Mouse (Mus musculus) left cerebral cortex, adult 11 months (tissue): ENCODE results near the gene Brpf1.

Experiments used
- DNase-seq: peaks from one replicate; pipeline ENCODE4 v3.0.0; 2022; ENCODE audit warnings: low spot score

Gene Brpf1

DNA sequence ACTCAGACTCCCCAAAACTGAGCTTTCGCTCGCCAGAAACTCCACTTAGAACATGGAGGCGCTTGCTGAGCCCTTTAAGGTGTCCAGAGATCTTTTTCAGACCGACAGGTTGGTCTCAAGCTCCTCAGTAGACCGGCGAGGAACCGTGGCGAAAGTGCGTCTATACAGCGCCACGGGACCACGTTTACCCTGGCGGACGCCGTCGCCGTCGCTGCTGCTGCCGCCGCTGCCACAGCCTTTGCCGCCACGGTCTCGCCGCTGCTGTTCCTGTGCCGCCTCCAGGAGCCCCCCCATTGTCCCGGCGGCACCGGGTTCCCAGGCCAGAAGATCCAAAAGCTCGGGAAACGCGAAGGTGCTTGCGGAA, at the start of gene Brpf1:
TSS of gene Brpf1 (plus strand) at position 152 of the 364 bp plus-strand sequence.
- no peak for DNase-seq

DNA sequence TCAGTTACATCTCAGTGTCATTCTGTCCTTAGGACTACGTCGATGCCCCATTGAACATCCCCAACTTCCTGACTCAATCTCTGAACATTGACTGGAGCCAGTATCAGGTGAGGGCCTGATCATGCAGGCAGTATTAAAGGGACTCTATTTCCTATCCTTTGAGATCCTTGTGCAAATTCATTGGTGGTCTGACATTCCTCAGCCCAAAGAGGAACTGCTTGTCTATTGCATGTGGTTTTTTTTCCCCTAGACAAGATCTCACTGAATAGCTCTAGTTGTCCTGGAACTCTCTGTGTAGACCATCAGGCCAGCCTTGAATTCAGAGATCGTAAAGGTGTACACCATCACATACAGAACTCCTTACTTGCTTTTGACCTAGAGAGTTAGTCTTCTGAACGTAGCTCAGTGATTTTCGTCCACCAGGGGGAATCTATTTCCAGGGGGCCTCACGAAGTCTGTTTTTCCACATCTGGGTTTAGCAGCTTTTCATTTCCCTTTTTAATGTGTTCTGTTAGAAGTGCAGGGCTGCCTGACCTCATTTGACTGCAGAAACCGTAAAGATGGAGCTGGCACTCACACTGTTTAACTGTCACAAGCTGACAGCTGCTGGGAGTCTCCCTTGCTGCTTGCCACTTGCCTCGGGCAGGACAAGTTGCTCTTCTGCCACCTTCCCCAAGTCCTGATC, 45.6 kb upstream of the Brpf1 start:
- DNase-seq = no peak

DNA sequence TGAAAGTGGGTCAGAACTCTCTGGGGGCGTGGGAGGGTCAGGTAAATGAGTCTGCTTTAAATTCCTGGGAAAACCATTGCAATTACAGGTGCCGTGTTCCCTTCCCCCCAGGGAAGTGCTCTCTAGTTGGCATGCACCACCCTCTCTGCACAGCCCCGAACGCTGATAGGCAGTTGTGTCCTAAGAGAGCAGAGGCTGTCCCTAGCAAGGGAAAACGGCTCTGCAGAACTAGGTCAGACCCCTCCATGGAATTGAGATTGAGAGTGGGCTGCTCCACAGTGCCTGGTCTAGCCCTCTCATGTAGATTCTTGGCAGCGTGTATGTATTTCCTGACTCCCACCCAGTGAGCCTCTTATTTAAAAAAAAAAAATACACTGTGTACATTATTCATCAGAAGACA, 43.4 kb upstream of the Brpf1 start:
- no peak for DNase-seq

DNA sequence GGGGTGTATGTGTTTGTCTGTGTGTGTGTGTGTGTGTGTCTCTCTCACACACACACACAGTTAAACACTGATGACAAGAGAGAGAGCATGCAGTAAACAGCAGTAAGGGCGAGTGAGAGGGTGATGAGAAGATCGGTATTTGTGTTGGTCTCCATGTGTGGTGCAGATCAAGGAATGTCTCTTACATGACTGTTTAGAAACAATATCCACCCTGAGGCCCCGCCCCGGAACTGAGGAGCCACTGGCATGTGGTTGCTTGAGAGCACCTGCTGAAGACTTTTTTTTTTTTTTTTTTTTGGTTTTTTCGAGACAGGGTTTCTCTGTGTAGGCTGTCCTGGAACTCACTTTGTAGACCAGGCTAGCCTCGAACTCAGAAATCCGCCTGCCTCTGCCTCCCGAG, 42.5 kb upstream of the Brpf1 start:
- no peak for DNase-seq

DNA sequence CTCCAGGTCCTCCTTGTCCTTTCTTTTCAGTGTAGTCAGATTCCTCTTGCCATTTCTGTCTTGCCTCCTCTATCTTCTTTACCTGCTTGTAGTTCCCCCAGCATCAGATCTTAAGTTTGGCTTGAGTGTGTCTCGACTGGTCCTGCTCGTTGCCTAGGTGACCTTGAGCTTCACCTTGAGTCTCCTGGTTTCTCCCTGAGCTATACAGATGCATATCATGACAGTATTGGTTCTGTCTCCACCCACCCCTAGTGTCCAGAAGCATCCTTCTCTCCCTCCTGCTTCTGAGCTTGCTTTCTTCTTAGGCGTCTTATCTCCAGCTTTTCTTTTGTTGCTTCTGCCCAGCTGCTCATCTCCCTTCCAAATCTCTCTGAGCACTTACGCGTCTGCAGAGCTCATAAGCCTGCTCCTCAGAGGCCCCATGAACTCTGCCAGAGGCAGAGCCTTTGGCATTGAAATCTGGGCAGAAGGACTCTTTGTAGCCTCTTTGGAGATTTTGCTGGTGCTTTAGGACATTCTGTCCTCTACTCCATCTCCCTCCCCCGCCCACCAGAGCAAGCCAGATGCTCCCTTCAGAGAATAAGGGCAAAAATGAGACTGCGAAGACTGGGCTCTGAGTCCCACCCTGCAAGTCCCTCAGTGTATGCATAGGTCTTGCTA, 39.8 kb upstream of the Brpf1 start:
- no peak for DNase-seq

DNA sequence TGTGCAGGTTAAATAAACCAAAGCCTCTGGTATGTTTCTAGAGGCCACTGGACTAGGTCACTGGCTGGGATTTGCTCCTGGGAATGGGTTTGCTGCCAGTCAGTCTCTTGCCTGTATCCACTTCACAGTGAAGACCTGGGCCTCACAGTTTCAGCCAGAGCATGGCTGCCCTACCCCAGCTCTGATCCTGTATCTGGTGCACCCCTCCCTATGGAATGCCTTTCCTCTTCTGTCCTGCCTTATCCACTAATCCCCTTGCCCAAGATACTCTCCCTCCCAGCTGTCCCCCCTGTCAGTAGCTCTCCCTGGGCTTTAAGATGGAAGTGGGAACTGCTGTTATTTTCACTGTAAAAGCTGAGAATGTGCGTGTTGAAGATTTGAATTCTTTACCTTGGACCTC, 38.9 kb upstream of the Brpf1 start:
- DNase-seq = no peak

DNA sequence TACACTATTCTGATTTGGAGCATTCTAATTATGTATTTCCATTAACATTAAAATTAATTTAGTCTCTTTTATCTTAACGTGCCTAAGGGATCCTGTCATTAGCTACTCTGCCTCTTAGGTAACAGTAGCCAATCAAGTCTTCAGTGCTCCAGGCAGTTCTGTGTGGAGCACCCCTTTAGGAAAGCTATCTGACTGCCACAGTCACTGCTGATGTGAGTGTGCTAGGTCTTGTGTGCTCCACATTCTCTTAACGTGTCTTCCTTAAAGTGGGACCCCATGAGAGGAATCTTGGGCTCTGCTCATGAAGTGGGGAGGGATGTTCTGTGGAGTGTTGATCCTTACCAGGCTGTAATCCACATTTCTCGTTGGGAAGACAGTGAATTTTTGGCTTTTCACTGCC, 34.6 kb upstream of the Brpf1 start:
- no peak for DNase-seq

DNA sequence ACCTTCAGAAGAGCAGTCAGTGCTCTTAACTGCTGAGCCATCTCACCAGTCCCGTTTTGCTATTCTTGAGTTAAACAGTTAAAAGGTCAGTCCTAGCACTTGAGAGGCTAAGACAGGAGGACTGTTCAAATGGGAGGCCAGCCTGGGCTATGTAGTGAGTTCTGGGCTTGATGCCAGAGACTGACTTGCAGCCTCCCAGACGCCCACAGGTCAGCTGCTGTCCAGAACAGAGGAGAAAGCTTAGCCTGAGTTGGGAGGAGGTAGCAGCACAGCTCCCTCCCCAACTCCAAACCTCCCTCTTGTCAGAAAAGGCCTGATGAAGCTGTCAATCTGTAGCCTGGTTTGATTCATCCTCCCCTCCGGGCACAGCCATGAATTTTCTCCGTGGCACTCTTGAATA, 30.1 kb upstream of the Brpf1 start:
- no peak for DNase-seq

DNA sequence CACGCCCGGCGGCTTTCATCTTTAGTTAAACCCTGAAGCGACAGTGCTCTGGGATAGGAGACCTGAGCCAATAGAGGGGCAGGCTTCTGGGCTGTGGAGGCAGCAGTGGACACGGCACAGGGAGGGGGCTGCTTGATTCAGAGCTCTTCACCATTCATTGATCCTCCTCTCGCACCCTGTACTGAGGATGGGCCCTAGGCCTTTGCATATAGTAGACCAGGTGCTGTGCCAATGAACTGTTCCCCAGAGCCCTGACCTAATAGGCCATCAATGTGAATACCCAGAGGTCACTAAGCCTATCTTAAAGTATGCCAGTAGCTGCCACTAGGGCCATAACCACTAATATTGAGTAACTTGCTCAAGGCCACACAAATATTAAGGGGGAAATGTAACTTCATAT, 25.3 kb upstream of the Brpf1 start:
- DNase-seq = no peak

DNA sequence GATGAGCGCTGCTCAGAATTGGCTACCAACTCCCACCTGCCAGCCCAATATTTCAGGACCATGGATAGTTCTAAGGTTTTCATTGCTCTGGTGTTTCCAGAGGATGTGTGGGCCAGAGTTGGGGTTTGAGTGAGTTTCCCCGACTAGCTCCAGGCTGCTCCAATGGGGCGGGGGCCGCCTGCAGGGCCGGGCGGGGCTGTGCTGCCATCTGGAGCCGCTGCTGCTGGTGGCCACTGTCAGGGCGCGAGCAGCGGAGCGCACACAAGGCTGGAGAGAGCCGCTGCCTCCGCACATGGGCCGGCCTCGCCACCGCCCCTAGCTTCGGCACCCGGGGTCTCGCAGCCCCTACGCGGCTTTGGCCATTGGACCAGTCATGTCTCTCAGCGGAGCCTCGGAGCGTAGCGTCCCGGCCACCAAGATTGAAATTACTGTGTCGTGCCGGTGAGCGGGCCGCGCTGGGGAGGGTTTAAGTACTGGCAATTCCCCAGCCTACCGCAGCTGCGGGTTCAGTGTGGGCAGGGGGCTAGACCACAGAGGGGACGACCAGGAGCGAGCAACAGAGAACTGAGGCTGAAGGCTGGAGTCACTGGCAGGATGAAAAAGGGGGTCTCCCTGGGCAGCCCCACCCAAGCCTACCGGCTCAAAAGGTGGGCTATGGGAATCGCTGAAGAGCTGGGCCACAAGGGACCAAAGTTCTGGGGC, 24.7 kb upstream of the Brpf1 start, which contains the start of gene Cpne9:
TSS of gene Cpne9 (plus strand) at position 207 of the 702 bp plus-strand sequence.
- no peak for DNase-seq

DNA sequence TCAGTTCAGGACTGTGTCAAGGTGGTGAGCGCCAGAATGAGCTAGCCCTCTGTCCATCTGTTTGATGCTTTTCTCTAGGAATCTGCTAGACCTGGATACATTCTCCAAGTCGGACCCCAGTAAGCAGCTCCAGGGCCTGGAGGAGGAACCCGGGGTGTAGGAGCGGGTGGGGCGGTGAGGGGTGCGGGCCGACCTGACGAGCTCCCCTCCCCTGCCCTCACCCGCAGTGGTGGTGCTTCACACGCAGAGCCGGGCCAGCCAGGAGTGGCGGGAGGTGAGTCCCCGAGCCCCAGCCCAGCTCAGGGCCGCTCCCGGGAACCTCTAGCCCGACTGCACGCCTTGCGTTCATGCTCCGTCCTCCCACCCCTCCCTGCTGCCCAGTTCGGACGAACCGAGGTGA, 24.0 kb upstream of the Brpf1 start:
- DNase-seq = no peak

DNA sequence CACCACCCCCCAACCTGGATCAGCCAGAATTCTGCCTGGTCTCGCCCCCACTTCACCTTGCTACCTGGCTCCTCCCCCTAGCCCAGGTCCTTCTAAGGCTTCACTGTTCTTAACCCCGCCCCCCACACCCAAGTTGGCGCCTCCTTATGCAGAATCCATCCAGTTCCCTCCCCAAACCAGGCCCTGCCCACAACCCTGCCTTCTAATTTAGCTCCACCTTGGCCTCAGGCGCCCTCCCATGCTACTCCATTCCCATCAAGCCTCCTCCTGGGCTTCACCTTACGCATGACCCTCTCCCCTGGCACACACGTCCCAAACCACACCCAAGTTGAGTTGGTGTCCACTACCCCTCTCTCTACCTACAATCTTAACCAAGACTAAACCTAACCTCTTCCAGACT, 23.4 kb upstream of the Brpf1 start:
- DNase-seq = no peak

DNA sequence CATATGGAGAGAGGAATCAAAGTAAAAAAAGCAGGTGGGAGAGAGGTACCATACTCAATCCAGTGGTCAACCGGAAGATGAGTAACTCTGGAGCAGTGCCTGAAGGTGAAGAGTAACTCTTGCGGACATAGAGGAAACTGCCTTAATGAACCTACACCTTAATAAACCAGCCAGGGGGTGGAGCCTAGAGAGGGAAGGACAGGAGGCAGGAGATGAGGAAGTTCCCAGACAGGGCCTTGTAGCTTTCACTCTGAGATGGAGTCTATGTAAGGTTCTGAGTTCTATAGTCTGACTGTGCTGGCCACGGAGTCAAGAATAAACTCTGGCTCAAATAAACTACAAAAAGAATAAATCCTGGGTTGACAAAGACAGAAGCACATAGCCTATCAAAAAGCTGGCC, 22.0 kb upstream of the Brpf1 start:
- no peak for DNase-seq

DNA sequence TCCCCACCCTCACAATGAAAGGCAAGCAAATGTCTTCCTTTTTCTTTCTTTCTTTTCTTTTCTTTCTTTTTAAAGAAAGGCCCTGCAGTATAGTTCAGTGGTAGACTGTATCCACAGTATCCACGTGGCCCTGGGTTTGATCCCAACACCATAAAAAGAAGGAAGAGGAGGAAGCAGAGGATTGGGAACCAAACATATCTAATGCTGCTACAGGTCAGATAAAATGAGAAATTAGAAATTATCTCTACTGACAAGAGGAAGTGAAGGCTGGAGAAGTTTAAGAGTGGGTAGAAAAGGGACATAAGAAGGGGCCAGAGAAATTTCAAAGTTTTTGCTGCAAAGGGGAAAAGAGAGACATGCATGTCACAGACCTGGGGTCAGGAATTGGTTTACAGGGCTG, 20.6 kb upstream of the Brpf1 start:
- DNase-seq = no peak

DNA sequence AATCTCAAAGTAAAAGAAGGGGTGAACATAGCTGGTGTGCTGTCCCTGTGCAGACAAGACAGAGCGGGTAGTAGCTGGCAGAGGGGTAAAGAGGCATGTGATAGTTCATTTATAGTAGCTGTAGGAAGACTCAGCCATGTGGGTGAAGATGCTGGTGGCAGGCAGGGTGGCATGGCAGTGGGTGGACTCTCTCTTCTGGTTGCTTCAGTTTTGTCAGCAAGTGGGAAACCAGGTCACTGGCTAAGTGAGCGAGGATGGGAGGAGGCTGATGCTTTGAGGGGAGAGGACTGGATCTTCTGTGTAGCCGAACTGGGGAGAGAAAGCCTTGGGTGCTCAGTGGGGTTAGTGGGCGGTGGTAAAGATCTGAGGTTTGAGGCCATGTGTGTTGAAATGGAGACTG, 19.7 kb upstream of the Brpf1 start:
- peak; percentile 58 for DNase-seq

DNA sequence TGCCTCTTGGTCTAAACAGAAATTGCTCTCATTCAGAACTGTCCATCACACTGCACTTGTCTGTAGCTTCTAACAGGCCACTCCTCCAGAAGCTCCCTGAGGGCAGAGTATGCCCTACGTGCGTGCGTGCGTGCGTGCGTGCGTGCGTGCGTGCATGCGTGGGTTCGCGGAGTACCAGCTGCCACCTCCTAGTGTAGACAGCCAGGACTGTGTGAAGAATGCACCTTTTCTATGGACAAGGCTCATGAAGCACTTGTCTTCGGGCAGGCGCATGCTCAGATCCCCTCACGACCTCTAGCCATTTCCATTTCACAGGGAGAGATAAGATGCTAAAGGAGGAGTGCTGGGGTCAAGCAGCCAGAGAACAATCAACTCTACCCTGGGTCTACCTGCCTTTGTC, 17.6 kb upstream of the Brpf1 start:
- DNase-seq = no peak

DNA sequence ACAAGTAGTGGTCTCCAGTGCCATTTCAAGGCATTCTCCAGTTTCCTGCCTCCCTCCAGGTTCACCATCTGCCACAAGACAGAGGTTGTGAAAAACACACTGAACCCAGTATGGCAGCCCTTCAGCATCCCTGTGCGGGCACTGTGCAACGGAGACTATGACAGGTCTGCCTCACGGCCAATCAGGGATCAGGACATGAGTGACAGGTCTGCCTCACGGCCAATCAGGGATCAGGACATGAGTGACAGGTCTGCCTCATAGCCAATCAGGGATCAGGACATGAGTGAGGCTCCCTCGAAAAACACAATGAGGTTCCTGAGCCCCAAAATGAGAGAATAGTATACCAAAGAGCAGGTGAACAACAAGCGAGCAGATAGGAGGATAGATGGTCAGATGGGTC, 16.6 kb upstream of the Brpf1 start:
- DNase-seq = no peak

DNA sequence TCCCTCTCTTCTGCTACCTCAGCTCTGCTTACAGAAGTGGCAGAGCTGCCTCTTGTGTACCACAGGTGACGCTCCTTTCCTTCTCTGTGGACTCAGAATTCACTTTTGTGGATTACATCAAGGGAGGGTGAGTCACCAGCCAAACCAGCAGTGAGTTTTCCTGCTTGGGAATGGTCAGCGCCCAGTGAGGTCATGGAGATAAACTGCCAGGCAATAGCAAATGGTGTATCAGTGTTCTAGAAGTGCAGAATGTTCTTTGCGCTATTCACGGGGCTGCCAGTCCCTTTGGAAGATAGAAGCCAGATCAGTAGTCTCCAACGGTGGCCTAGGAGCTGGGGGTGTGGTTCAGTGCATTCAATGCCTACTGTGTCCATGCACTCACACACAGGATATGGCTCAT, 14.0 kb upstream of the Brpf1 start:
- no peak for DNase-seq

DNA sequence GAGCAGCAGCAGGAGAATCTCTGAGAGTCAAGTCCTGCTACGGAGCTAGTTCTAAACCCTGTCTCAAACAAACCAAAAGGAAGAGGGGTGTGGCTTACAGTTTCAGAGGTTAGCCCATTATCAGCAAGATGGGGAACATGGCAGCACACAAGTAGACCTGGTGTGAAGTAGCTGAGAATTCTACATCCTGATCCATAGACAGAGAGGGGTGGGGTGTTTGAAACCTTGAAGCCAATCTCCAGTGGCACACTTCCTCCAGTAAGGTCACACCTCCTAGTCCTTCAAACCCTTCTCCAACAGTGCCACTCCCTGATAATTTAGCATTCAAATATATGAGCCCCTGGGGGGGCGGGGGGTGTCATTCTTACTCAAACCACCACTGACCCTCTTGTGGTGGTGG, 10.9 kb upstream of the Brpf1 start:
- DNase-seq = no peak

DNA sequence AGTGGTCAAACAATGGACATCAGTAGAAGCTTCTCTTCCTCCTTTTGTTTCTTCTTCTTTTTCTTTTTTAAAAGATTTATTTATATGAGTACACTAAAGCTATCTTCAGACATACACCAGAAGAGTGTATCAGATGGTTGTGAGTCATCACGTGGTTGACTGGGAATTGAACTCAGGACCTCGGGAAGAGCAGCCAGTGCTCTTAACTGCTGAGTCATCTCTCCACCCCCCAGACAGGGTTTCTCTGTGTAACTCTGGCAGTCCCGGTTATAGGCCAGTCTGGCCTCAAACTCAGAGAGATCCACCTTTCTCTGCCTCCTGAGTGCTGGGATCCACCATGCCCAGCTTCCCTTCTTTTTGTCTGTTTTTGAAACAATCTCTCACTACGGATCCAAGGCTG, 10.3 kb upstream of the Brpf1 start:
- no peak for DNase-seq

DNA sequence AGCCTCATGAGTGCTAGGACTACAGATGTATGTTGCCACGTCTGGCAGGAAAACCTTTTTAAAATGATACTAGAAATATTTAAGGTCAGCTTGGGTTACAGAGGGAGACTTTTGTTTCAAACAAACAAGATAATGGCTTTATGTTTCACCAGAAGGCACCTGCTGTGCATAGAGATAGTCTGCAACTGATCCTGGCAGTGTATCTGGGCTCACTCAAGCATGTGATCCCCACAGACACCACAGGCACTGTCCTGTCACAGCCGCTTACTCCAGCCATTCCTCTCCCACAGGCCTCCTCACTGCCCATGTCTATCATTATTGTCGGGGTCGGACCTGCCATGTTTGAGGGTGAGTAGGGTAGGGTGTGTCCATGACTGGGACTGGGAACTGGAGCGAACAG, 5.6 kb upstream of the Brpf1 start:
- no peak for DNase-seq

DNA sequence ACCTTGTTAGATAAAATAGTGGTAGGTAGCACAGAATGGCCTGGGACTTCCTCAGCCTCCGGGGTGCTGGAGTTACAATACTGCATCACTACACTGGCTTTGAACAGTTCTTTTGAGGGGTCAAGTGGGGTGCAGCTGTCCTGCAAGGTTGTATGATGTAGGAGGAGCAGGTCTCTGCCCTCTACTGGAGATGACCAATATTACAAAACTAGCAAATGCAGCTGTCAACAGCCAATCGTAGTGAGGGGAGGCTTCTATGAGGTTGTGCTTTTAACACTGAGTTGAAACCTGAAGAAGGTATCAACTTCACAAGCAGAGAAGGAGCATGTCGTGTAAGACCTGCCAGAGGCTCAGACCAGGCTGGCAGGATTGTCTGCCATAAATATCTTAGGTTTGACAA, 4.7 kb upstream of the Brpf1 start:
- DNase-seq = no peak

DNA sequence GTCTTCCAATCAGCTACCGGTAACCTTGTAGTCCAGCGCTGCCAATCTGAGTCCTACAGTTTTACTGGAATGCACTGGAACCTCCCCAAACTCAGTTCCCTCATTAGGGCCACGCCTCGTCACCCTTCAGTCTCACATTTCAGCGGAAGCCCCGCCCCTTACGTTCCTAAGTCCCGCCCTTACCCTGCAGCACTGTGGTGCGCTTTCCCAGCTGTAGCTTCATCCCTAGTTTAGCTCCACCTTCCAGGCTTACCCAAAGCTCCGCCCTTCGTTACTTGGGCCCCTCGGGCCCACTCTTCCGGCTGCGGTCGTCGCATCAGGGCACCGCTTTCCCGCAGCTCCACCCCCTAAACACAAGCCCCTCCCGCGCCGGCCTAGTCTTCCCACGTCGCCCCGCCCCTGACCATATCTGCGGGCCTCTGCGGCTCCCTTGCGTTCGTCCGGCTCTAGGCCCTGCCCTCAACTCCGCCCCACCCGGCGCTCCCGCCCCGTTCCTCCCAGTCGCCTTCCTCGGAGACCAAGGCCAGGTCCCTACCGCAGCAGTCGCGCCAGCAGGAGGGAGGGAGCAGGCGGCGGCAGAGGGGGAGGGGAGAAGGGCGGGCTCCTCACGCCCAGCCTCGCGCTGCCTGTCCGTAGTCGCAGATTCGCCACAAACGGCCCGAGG, 483 bp upstream of the Brpf1 start:
- DNase-seq = peak; percentile 99
